Mouse (Mus musculus): ENCODE results near the gene Ndufs3. TPM values are rescaled to one million over a fixed set of nuclear protein-coding genes. Genes with fewer than 3 reads are reported as not detected.

The Ndufs3 gene
- total and polyA plus RNA-seq, 3 experiments: 133 to 185 (median 182) TPM

DNA sequence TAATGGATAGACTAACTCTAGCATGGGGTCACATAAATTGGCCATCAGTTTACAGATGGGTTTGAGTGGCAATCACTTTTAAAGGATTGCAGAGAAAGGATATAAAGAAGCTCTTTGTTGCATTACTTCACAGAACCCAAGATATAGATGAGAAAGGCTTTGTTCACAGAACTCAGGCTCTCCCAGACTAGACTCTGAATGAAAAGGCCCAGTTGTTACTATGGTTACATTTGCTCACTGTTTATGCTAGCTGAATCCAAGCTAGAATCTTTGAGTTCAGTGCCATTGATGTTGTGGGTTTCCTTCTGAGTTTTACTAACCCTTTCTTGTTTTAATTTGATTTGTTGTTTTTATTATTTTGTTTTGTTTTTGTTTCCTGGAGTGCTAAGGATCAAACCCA lies 40.4 kb downstream of the Ndufs3 start:
- Histone ChIP-seq H3K27ac (ENCODE audit: insufficient read depth, low read depth) (no peak overlapping the region), H3K9ac (ENCODE audit: insufficient read depth, low read depth) (no peak overlapping the region), H3K9me3 (replicated peaks; ENCODE audit: low read length) (no peaks in the 10 kb centered on the region), H3K27me3 (replicated peaks) (no peaks in the 10 kb centered on the region), H3K4me1 (ENCODE audit: control insufficient read depth in 1 of 2, insufficient read depth in 2 of 2) (no peaks in the 10 kb centered on the region), H3K36me3 (replicated peaks in 1 of 2; ENCODE audit: control insufficient read depth in 1 of 2, insufficient read depth in 1 of 2, low read length in 1 of 2) (peaks cover 29 to 88% of the 10 kb centered on the region in 2 experiments), H3K4me3 (replicated peaks in 1 of 3; ENCODE audit: low read depth in 2 of 3, low read length in 2 of 3, poor library complexity in 1 of 3) (no peak overlapping the region), H3K4me2 (ENCODE audit: insufficient read depth, low read depth, poor library complexity, severe bottlenecking) (no peak overlapping the region), H3K79me2 (replicated peaks; ENCODE audit: control insufficient read depth, extremely low read depth, insufficient read depth, poor library complexity, severe bottlenecking) (no peaks in the 10 kb centered on the region)
- in situ Hi-C loops (cut with MboI; ENCODE audit: low pct_ligation_motif_present, low pct_unique_long_range_greater_than_20kb, low sequenced_read_pairs): no loop called here
- no peak for DNase-seq (ENCODE audit: extremely low read depth)
- dilution Hi-C loops (cut with MboI; ENCODE audit: extremely low pct_ligation_motif_present, extremely low pct_unique_long_range_greater_than_20kb, low sequenced_read_pairs): no loop called here
- TF ChIP-seq MAX (IDR thresholded peaks at IDR 0.05; ENCODE audit: low read length) (no peak), RCOR1 (conservative IDR thresholded peaks at IDR 0.05; ENCODE audit: low read depth, low read length) (no peak), HCFC1 (IDR thresholded peaks at IDR 0.05; ENCODE audit: low read depth, low read length) (no peak), TBP (conservative IDR thresholded peaks at IDR 0.05; ENCODE audit: low read depth, low read length) (no peak), MEF2A (IDR thresholded peaks at IDR 0.05; ENCODE audit: borderline replicate concordance, low read depth, low read length) (no peak), ZMIZ1 (IDR thresholded peaks at IDR 0.05; ENCODE audit: low read depth, low read length) (no peak), PAX5 (IDR thresholded peaks at IDR 0.05; ENCODE audit: low read length) (no peak), EP300 (IDR thresholded peaks at IDR 0.05; ENCODE audit: low read length) (no peak), ZC3H11A (IDR thresholded peaks at IDR 0.05; ENCODE audit: low read depth, low read length) (no peak), ZNF384 (IDR thresholded peaks at IDR 0.05; ENCODE audit: low read depth, low read length) (no peak), TCF12 (IDR thresholded peaks at IDR 0.05; ENCODE audit: low read depth, low read length) (no peak), NELFE (IDR thresholded peaks at IDR 0.05; ENCODE audit: low read depth, low read length) (no peak), ELF1 (IDR thresholded peaks at IDR 0.05; ENCODE audit: low read depth, low read length) (no peak), IRF4 (IDR thresholded peaks at IDR 0.05; ENCODE audit: low read depth, low read length) (no peak), POLR2A (IDR thresholded peaks at IDR 0.05; ENCODE audit: low read depth, low read length) (no peak)

- dilution Hi-C loops (cut with MboI; ENCODE audit: extremely low pct_ligation_motif_present, extremely low pct_unique_long_range_greater_than_20kb, low sequenced_read_pairs) (no loop called here), in situ Hi-C loops (cut with MboI; ENCODE audit: low pct_ligation_motif_present, low pct_unique_long_range_greater_than_20kb, low sequenced_read_pairs) (no loop called here)
- Histone ChIP-seq H3K27me3 (replicated peaks) (no peaks in the 10 kb centered on the region), H3K36me3 (replicated peaks in 1 of 2; ENCODE audit: control insufficient read depth in 1 of 2, insufficient read depth in 1 of 2, low read length in 1 of 2) (peaks cover 34 to 85% of the 10 kb centered on the region in 2 experiments), H3K9ac (ENCODE audit: insufficient read depth, low read depth) (no peak overlapping the region), H3K4me3 (replicated peaks in 1 of 3; ENCODE audit: low read depth in 2 of 3, low read length in 2 of 3, poor library complexity in 1 of 3) (no peak overlapping the region), H3K4me1 (ENCODE audit: control insufficient read depth in 1 of 2, insufficient read depth in 2 of 2) (no peaks in the 10 kb centered on the region), H3K4me2 (ENCODE audit: insufficient read depth, low read depth, poor library complexity, severe bottlenecking) (no peak overlapping the region), H3K9me3 (replicated peaks; ENCODE audit: low read length) (no peaks in the 10 kb centered on the region), H3K27ac (ENCODE audit: insufficient read depth, low read depth) (no peak overlapping the region), H3K79me2 (replicated peaks; ENCODE audit: control insufficient read depth, extremely low read depth, insufficient read depth, poor library complexity, severe bottlenecking) (no peaks in the 10 kb centered on the region)
- no peak for DNase-seq (ENCODE audit: extremely low read depth)
- TF ChIP-seq EP300 (IDR thresholded peaks at IDR 0.05; ENCODE audit: low read length): no peak
- TF ChIP-seq CTCF (conservative IDR thresholded peaks at IDR 0.05 in 1 of 2, IDR thresholded peaks at IDR 0.05 in 1 of 2; ENCODE audit: low read depth in 2 of 2, low read length in 2 of 2): no peak
- no peak for TF ChIP-seq KAT2A (IDR thresholded peaks at IDR 0.05; ENCODE audit: insufficient replicate concordance, low read length)
- no peak for TF ChIP-seq ETS1 (conservative IDR thresholded peaks at IDR 0.05; ENCODE audit: low read depth, low read length)
- no peak for TF ChIP-seq PAX5 (IDR thresholded peaks at IDR 0.05; ENCODE audit: low read length)
These were observed 43.1 kb downstream of the Ndufs3 start for GRCm38 (mm10) chr2:90861486-90861885.
